In genomic region chr19:25778455-25778854, GRCm38 (mm10) we compare ENCODE assay signal across 23 mouse cellular contexts.
A peak's percentile ranks its signal among the peaks of the same experiment; 100 is the strongest.
DNase-seq lines count a peak whose midpoint lies in the region; ATAC-seq and TF ChIP-seq lines count a peak whose summit lies in the region.
"Had no signal": no experiment of that assay in that cellular context is flagged by ENCODE, and none has a peak within 500 bp of the region (broad histone marks: within the 10 kb centered on the region; RNA-seq: fewer than 3 reads in every experiment).

No protein-coding gene starts in this region.

- no peak for TF ChIP-seq EP300 in liver, postnatal 0 days (IDR thresholded peaks at IDR 0.05; ENCODE audit: low read depth)
- no peak for TF ChIP-seq EP300 in stomach, postnatal 0 days (optimal IDR thresholded peaks at IDR 0.05)

- H3K27ac ChIP-seq in liver, postnatal 0 days (ENCODE audit: low read depth), result no peak overlapping the region
- peak overlapping the region; percentile 20; the same call in 1 of the 2 replicates for H3K27ac ChIP-seq in stomach, postnatal 0 days (replicated peaks)
- H3K27ac ChIP-seq: embryonic facial prominence, embryonic 13.5 days; embryonic facial prominence, embryonic 15.5 days; forebrain, embryonic 10.5 days; forebrain, embryonic 12.5 days had no signal

- DNase-seq in liver, postnatal 0 days, result no peak
- DNase-seq in liver, result no peak
- DNase-seq in lung, postnatal 25 days (ENCODE audit: low spot score), result peak; percentile 29
- DNase-seq in lung, postnatal 10 days, result no peak
- peak; percentile 38 for DNase-seq in large intestine, adult 2 months (ENCODE audit: low read depth, low spot score)
- DNase-seq in stomach, postnatal 0 days (ENCODE audit: low spot score), result no peak
- no peak for DNase-seq in left cerebral cortex, adult 11 months (ENCODE audit: low spot score)
- DNase-seq: adrenal gland, adult 2 months; adrenal gland, postnatal 10 days; adrenal gland, postnatal 25 days; cerebellum, adult 11 months; cerebellum, adult 18-20 months; cerebellum, adult 8-10 months; cerebellum, adult 9-11 months; cerebellum, postnatal 14 days; cerebellum, postnatal 36 days; embryo, embryonic 11 days had no signal

- peaks cover 4% of the 10 kb centered on the region; the same call in 1 of the 2 replicates for H3K4me1 ChIP-seq in liver, postnatal 0 days (ENCODE audit: insufficient read depth)
- no peaks in the 10 kb centered on the region for H3K4me1 ChIP-seq in stomach, postnatal 0 days (replicated peaks; ENCODE audit: control insufficient read depth, insufficient read depth)
- H3K4me1 ChIP-seq: embryonic facial prominence, embryonic 15.5 days; forebrain, embryonic 10.5 days; forebrain, embryonic 12.5 days had no signal

- WGBS in liver, postnatal 0 days (ENCODE audit: insufficient replicate concordance), result 47% methylated on average over 4 of the region's 4 CpGs
- 38% methylated on average over 4 of the region's 4 CpGs for WGBS in large intestine, adult 2 months
- 58% methylated on average over 4 of the region's 4 CpGs for WGBS in stomach, postnatal 0 days

- 0 out of 2 replicates have a peak, but pooled peaks have one; percentile 47 for ATAC-seq in liver, postnatal 0 days
- ATAC-seq in stomach, postnatal 0 days (ENCODE audit: low FRiP score, low TSS enrichment), result peak; percentile 95
- ATAC-seq: forebrain, embryonic 14.5 days had no signal

- no peak overlapping the region for H3K4me2 ChIP-seq in liver, postnatal 0 days (ENCODE audit: low read depth, low read length)
- H3K4me2 ChIP-seq in stomach, postnatal 0 days (replicated peaks; ENCODE audit: low read depth), result no peak overlapping the region
- H3K4me2 ChIP-seq: embryonic facial prominence, embryonic 13.5 days; embryonic facial prominence, embryonic 15.5 days; forebrain, embryonic 12.5 days had no signal

- no peak overlapping the region for H3K4me3 ChIP-seq in liver, postnatal 0 days (ENCODE audit: low read depth, low read length)
- no peak overlapping the region for H3K4me3 ChIP-seq in stomach, postnatal 0 days (ENCODE audit: low read depth, low read length)
- H3K4me3 ChIP-seq: embryonic facial prominence, embryonic 13.5 days; embryonic facial prominence, embryonic 15.5 days; erythroblast, embryonic 14.5 days; forebrain, embryonic 10.5 days; forebrain, embryonic 12.5 days had no signal

- H3K36me3 ChIP-seq in liver, postnatal 0 days (replicated peaks; ENCODE audit: insufficient read depth, low read length), result no peaks in the 10 kb centered on the region
- no peaks in the 10 kb centered on the region for H3K36me3 ChIP-seq in stomach, postnatal 0 days (ENCODE audit: control insufficient read depth, insufficient read depth, low read length)
- H3K36me3 ChIP-seq: embryonic facial prominence, embryonic 13.5 days; embryonic facial prominence, embryonic 15.5 days; forebrain, embryonic 10.5 days; forebrain, embryonic 12.5 days had no signal

- H3K9ac ChIP-seq in liver, postnatal 0 days (replicated peaks), result no peak overlapping the region
- no peak overlapping the region for H3K9ac ChIP-seq in stomach, postnatal 0 days (ENCODE audit: low read length)
- H3K9ac ChIP-seq: embryonic facial prominence, embryonic 13.5 days; embryonic facial prominence, embryonic 15.5 days; forebrain, embryonic 12.5 days had no signal

- TF ChIP-seq CTCF in liver, postnatal 0 days (IDR thresholded peaks at IDR 0.05; ENCODE audit: low read depth), result no peak
- no peak for TF ChIP-seq CTCF in stomach, postnatal 0 days (IDR thresholded peaks at IDR 0.05; ENCODE audit: low read depth)

- no peaks in the 10 kb centered on the region for H3K27me3 ChIP-seq in liver, postnatal 0 days (ENCODE audit: insufficient read depth, low read length)
- no peaks in the 10 kb centered on the region for H3K27me3 ChIP-seq in stomach, postnatal 0 days (ENCODE audit: control insufficient read depth, insufficient read depth, low read length)
- H3K27me3 ChIP-seq: embryonic facial prominence, embryonic 13.5 days; embryonic facial prominence, embryonic 15.5 days; forebrain, embryonic 12.5 days had no signal

- H3K9me3 ChIP-seq in liver, postnatal 0 days (ENCODE audit: low read length), result no peaks in the 10 kb centered on the region
- H3K9me3 ChIP-seq in stomach, postnatal 0 days (ENCODE audit: control insufficient read depth, low read length), result no peaks in the 10 kb centered on the region
- H3K9me3 ChIP-seq: embryonic facial prominence, embryonic 13.5 days; embryonic facial prominence, embryonic 15.5 days; forebrain, embryonic 10.5 days; forebrain, embryonic 12.5 days had no signal

Comparison
In these comparisons a context has a peak if more than half of its experiments do, and no peak if none do; other contexts are left out.
1. DNase-seq: peak in lung, postnatal 25 days (single experiment) and large intestine, adult 2 months (single experiment); none in liver, postnatal 0 days (single experiment), liver (single experiment), lung, postnatal 10 days (single experiment), stomach, postnatal 0 days (single experiment) and left cerebral cortex, adult 11 months (single experiment).